Mouse (Mus musculus): ENCODE data around the gene Cdkn1a.
A peak's percentile ranks its signal among the peaks of the same experiment; 100 is the strongest.
"Not testable (repeated sequence)": the region's sequence is repeated elsewhere in the genome, so short reads cannot be mapped to it uniquely, and the experiment has no call there.

The Cdkn1a gene

GRCm38 (mm10) chr17:29090776-29091175 is at the start of gene Cdkn1a:
Cdkn1a (plus strand) TSS chr17:29090976.
- DNase-seq: no peak

GRCm38 (mm10) chr17:29041632-29042031 is 49.1 kb upstream of the Cdkn1a start:
- DNase-seq: not testable (repeated sequence)

GRCm38 (mm10) chr17:29042569-29042968 is 48.2 kb upstream of the Cdkn1a start:
- DNase-seq: no peak

- DNase-seq: no peak
Observed at GRCm38 (mm10) chr17:29043583-29043982, 47.2 kb upstream of the Cdkn1a start.

GRCm38 (mm10) chr17:29044146-29044924 is 46.4 kb upstream of the Cdkn1a start:
- no peak for DNase-seq

DNA sequence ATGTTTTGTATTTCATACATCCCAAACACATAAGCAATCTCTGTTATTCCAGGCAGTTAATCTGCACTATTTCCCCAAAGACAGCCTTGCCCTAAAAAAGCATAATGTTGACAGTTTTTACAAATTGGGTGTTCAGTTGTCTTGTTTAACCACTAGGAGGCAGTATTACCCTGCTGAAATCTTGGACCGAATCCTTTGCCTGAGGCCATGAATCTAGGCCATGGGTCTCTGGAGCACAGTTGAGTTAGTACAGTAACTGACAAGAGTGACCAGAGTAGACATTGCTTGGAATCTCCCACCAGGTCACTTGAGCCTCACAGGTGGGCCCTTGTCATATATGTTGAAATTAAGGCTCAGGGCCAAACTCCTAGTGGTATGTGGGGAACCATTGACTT is 45.9 kb upstream of the Cdkn1a start:
- no peak for DNase-seq

DNA sequence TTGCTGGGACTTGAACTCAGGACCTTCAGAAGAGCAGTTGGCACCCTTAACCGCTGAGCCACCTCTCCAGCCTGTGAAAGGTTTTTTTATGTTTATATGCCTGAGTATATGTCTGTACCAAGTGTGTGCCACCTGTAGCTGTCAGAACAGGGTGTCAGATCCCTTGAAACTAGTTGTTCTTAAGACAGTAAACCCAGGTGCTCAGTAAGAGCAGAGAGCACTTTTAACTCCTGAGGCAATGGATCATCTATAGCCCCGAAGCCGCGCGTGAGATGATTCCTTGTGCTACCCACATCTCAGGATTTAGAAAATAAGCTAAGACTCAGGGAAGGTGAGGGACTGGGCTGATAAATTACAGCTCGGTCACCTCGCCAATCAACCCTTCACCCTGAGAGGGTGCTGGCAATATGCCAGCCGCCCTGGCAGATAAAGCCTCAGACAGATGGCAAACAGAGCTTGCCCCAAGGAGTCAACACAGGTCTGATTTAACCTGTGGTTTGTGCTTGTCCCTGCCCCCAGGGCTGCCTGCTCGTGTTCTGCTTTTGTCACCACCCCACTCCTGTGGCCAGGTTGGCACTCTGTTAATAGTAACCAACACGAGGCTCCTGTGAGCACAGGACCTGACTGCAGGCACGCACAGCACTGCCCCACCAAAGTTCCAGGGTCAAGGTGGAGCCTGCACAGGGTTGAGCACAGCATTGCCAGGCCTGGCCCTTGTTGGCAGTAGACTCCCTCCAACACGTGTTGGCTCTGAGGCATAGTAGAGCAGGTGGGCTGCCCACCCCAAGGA is 44.8 kb upstream of the Cdkn1a start:
- DNase-seq: no peak

- DNase-seq: no peak
Observed at GRCm38 (mm10) chr17:29046863-29047262, 43.9 kb upstream of the Cdkn1a start.

- DNase-seq: no peak
Observed at GRCm38 (mm10) chr17:29047697-29048514, 42.9 kb upstream of the Cdkn1a start.

DNA sequence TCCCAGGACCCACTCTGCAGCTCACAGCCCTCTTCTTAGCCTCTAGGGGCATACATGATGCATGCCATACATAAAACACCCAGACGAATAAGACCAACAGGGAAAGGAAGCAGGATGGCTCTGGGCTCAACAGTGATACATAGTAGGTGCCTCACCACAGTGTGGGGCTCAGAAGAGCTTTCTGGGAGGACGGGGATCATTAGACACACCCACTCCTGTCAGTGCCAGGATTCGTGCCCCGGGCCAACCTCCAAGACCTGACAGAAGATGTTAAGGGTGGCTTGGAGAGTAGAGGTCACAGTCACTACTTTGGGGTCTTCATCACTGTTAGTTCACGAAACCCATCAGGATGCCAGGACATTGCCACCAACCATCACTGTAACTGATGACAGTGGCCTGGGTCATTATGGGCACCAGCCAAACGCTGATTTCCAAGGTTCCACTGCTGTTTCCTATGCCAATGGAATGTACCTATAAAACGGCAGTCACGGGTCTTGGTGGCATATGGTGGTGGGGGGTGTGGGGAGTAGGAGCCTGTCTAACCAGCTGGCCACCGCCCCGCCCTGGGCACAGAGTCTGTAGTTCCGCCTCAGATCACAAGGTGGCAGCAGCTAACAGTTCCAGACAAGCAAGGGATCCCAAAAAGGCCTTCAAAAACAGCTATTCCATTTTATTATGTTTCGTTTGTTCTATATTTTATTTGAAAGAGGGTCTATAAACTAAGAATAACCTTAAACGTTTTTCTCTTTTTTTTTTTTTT is 41.8 kb upstream of the Cdkn1a start:
- DNase-seq: peak; percentile 81

- DNase-seq: no peak
Observed at GRCm38 (mm10) chr17:29049508-29049889, 41.3 kb upstream of the Cdkn1a start.

DNA sequence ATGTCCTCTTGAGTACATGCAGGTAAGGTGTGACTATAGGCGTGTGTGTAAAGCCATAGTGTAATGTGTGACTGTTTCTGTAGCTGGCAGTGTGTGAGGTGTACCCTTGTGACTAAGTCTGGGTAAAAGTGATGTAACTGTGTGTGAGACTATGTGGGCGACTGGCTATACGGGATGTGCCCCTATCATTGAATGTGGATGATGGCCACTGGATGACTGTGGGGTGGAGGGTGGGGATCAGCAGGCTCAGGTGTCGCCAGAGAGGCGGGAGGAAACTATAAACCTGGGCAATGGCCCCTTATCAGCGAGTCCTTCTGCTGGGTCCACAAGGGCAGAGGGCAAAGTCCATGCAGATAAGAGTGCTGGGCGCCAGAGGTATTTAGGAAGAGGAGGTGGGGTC is 40.9 kb upstream of the Cdkn1a start:
- DNase-seq: no peak

DNA sequence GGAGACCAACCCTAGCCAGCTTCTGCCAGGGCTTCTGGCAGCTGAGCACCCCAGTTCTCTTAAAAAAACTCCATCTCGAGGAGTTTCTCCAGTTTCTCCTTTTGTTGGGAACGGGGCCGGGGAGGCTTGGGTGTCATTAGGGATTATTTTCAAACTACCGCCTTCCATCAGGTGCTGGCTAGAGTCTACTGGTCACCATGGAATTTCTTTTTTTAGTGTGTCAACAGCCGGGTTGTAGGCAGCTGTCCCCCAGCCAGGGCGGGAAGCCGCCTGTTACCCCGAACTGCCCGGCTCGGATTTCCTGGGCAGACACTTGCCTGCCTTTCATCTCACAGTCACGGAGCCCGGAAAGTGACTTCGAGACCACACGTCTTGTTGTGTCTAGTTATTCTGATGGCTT is 40.0 kb upstream of the Cdkn1a start:
- no peak for DNase-seq

DNA sequence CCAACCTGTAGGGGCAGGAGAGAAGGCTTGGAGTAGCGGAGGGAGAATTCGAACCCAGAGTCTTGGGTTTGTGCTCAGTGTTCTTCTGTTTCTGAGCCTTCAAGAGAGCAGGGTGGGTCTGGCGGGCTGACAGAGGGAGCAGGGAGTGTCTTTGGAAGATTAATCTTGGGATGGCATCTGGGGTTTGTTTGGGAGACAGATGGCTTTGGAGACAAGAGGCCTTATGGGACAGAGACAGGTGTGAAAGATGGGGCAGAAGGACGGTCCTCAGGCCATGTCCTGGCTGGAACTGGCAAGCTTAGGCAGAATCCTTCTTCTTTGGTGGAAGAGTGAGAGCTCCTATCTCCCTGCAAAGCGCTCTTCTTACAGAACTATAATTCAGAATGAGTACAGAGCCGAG is 37.7 kb upstream of the Cdkn1a start:
- DNase-seq: no peak

DNA sequence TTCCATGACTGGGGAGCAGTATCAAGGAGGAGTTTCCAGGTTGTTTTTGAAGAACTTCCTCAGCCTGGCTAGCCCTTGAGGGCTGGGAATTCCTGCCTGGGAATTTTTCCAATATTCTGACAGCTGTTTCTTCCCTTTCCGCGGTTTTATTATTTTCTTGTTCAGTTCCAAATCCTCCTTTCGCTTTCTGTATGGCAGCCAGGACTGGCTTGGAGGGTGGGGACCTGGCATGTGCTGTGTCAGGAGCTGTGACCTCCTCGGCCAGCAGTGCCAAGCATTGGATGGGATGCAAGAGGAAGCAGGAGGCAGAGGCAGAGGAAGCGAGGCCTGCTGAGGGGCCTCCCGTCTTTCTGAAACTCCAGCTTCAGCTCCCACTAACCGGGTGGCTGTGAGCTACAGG is 36.9 kb upstream of the Cdkn1a start:
- no peak for DNase-seq

DNA sequence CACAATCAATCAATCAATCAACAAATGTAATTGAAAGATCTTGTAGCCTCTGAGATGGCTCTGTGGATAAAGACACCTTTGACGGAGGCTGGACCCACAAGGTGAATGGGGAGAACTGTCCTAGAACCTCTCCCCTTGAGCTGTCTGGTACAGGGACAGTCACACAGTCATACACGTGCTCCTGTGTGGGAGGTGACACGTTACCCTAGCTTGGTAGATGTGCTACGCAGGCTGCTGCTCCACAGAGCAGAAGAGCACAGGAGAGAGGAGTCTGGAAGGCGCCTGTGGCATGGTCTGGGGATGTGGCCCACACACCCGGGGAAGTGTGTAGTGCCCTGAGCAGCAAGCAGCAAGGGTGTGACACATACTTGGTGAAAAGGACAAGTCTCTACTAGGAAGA is 36.3 kb upstream of the Cdkn1a start:
- DNase-seq: no peak

DNA sequence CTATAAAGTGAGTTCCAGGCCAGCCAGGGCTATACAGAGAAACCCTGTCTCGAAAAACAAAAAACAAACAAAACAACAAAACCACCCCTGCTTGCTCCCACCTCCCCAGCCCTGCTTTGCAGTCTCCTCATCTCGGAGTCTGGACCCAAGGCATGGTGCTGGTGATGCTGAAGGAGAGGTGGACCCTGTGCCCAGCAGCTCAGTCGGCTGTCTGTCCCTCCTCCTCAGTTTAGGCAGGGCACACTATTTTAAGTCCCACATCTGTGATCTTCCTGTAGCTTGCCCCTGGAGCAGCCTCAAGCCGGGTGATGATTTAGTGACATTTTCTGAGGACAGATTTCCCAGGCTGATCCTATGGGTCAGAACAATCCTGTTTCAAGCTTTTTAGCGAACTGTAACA is 35.2 kb upstream of the Cdkn1a start:
- no peak for DNase-seq

GRCm38 (mm10) chr17:29056207-29056606 is 34.6 kb upstream of the Cdkn1a start:
- DNase-seq: no peak

GRCm38 (mm10) chr17:29056699-29057151 is 34.1 kb upstream of the Cdkn1a start:
- DNase-seq: no peak

DNA sequence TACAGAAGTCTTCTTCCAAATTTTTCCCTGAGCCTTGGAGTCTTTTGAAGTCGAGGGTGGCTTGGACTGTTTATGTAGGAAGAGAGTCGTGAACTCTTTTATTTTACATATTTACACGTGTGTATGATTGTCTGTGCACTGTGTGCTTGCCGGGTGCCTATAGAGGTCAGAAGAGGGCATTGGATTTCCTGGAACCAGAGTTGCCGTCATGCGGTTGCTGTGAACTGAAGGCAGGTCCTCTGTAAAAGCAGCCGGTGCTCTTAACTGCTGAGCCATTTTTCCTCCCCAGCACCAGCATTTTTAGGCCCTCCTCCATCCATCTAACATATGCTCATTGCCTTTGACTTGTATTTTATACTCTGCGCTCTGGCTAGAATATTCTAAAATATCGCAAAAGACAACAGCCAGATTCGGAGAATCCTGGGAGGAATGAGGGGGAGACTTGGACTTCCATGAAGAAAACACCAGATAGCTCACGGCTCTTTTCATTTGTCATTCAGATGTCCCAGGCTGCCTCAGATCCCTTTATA is 33.4 kb upstream of the Cdkn1a start:
- DNase-seq: no peak

- DNase-seq: no peak
Observed at GRCm38 (mm10) chr17:29057961-29058360, 32.8 kb upstream of the Cdkn1a start.

- no peak for DNase-seq
Observed at GRCm38 (mm10) chr17:29058487-29058886, 32.3 kb upstream of the Cdkn1a start.
